Mouse (Mus musculus) limb, embryonic 12.5 days (tissue): ENCODE results near the gene Gm37240. TPM values are rescaled to one million over a fixed set of nuclear protein-coding genes. Genes with fewer than 3 reads are reported as not detected.

Source experiments
- ATAC-seq: fragments of 200-750 bp; cut with Nextera tagmentation; 2 replicates; pipeline ENCODE4 v1.8.0; 2017; ENCODE audit warnings: low read depth, moderate TSS enrichment; ENCODE audit not compliant: insufficient number of reproducible peaks, insufficient read depth, low FRiP score, low TSS enrichment
- H3K27ac ChIP-seq: fragments of 300-500 bp; sonication (generic); 2 replicates; pipeline ENCODE4 v1.5.1; 2016; ENCODE audit warnings: mild to moderate bottlenecking, moderate library complexity
- H3K27me3 ChIP-seq: fragments of 300-500 bp; sonication (generic); 2 replicates; pipeline ENCODE4 v1.6.1; 2016; ENCODE audit warnings: mild to moderate bottlenecking, moderate library complexity
- H3K36me3 ChIP-seq: fragments of 300-500 bp; sonication (generic); 2 replicates; pipeline ENCODE4 v1.6.1; 2016; ENCODE audit warnings: mild to moderate bottlenecking, moderate library complexity
- H3K4me1 ChIP-seq: fragments of 300-500 bp; sonication (generic); replicated peaks from 2 replicates; pipeline ENCODE4 v1.6.1; 2016
- H3K4me2 ChIP-seq: fragments of 300-500 bp; sonication (generic); 2 replicates; pipeline ENCODE4 v1.6.1; 2016; ENCODE audit warnings: mild to moderate bottlenecking, moderate library complexity
- H3K4me3 ChIP-seq: fragments of 300-500 bp; sonication (generic); replicated peaks from 2 replicates; pipeline ENCODE4 v1.5.1; 2016; ENCODE audit warnings: mild to moderate bottlenecking
- H3K9ac ChIP-seq: fragments of 300-500 bp; sonication (generic); replicated peaks from 2 replicates; pipeline ENCODE4 v1.6.1; 2016; ENCODE audit warnings: mild to moderate bottlenecking, moderate library complexity
- H3K9me3 ChIP-seq: fragments of 300-500 bp; sonication (generic); 2 replicates; pipeline ENCODE4 v1.6.1; 2016; ENCODE audit warnings: mild to moderate bottlenecking, moderate library complexity
- WGBS: fragments of 180-500 bp; shearing (Covaris S2); methylation state at CpG from one replicate; pipeline ENCODE4 v1.1.7; 2016; 5-methylcytosine and 5-hydroxymethylcytosine counted together
- polyA plus RNA-seq: library from polyadenylated mRNA; unstranded; fragments of >200 nt; fragmentation: Nextera tagmentation; extraction: Ambion mirVana; gene quantifications from 2 replicates; pipeline ENCODE4 v1.2.1, GENCODE M21; 2016

Gm37240 gene
- polyA plus RNA-seq, 1 experiment from 2014 or later = 3.4 TPM

DNA sequence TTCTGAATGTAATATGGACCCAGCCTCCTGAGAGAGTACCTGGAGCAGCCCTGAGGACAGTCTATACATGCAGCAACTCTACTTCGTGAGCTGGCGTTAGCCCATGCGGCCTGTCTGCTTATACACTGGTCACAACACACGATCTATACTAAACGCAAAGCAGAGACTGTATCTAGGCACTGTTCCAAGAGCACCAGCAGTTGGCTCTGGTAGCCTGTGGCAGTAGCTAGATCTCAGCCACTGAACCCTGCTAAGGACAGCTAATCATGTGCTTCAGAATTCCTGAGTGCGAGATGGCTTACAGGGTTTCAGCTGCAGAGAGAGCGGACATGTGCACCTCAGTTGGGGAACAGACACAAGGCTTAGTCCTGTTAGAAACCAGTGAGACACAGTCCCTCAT lies 524.4 kb downstream of the Gm37240 start:
- H3K4me3 ChIP-seq = no peak overlapping the region
- H3K4me1 ChIP-seq = no peaks in the 10 kb centered on the region
- no peak for ATAC-seq
- no peaks in the 10 kb centered on the region for H3K36me3 ChIP-seq
- no peaks in the 10 kb centered on the region for H3K9me3 ChIP-seq
- no peak overlapping the region for H3K4me2 ChIP-seq
- WGBS = 93% methylated on average over 7 of the region's 7 CpGs
- H3K27me3 ChIP-seq = no peaks in the 10 kb centered on the region
- H3K9ac ChIP-seq = no peak overlapping the region
- no peak overlapping the region for H3K27ac ChIP-seq

DNA sequence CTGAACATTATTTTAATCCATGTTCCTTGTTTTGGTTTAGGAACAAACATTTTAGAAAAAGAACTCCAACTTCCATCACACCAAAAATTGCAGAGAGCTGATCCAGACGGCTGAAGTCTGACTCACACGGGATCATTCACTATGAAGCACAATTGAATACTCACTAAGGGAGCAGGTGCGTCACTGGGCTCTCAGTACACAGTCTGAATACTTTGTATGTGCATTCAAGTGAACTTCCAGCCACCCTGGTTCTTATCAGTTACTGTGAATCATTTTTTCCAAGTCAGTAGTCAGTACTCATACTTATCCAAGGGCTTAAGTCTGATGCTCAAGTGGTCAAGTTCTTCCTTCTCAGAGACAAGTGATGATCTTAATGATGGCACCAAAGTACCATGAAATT lies 530.9 kb downstream of the Gm37240 start:
- Histone ChIP-seq H3K36me3 (no peaks in the 10 kb centered on the region), H3K9ac (no peak overlapping the region), H3K4me1 (no peaks in the 10 kb centered on the region), H3K27ac (no peak overlapping the region), H3K4me2 (no peak overlapping the region), H3K4me3 (no peak overlapping the region), H3K9me3 (no peaks in the 10 kb centered on the region), H3K27me3 (no peaks in the 10 kb centered on the region)
- no peak for ATAC-seq
- 90% methylated on average over 3 of the region's 3 CpGs for WGBS

- Histone ChIP-seq H3K4me3 (no peak overlapping the region), H3K36me3 (no peaks in the 10 kb centered on the region), H3K4me2 (no peak overlapping the region), H3K27me3 (peaks cover 3% of the 10 kb centered on the region; the same call in 1 of the 2 replicates), H3K4me1 (no peaks in the 10 kb centered on the region), H3K9ac (no peak overlapping the region), H3K27ac (no peak overlapping the region), H3K9me3 (no peaks in the 10 kb centered on the region)
- ATAC-seq = no peak
- WGBS = 63% methylated on average over 6 of the region's 6 CpGs
These were observed 539.3 kb downstream of the Gm37240 start for GRCm38 (mm10) chr3:85348021-85348420.

GRCm38 (mm10) chr3:85341103-85341860 lies 546.0 kb downstream of the Gm37240 start:
- Histone ChIP-seq H3K4me3 (no peak overlapping the region), H3K9me3 (no peaks in the 10 kb centered on the region), H3K36me3 (no peaks in the 10 kb centered on the region), H3K9ac (no peak overlapping the region), H3K4me2 (no peak overlapping the region), H3K27ac (no peak overlapping the region), H3K4me1 (peaks cover 9% of the 10 kb centered on the region; the same call in 1 of the 2 replicates), H3K27me3 (peaks cover 6% of the 10 kb centered on the region; the same call in 1 of the 2 replicates)
- 32% methylated on average over 12 of the region's 12 CpGs for WGBS
- no peak for ATAC-seq

- no peaks in the 10 kb centered on the region for H3K9me3 ChIP-seq
- H3K4me1 ChIP-seq = peaks cover 9% of the 10 kb centered on the region; the same call in 1 of the 2 replicates
- no peaks in the 10 kb centered on the region for H3K36me3 ChIP-seq
- peaks cover 6% of the 10 kb centered on the region; the same call in 1 of the 2 replicates for H3K27me3 ChIP-seq
- no peak for ATAC-seq
- no peak overlapping the region for H3K4me3 ChIP-seq
- no peak overlapping the region for H3K27ac ChIP-seq
- no peak overlapping the region for H3K4me2 ChIP-seq
- no peak overlapping the region for H3K9ac ChIP-seq
- 58% methylated on average over 3 of the region's 3 CpGs for WGBS
These were observed 546.8 kb downstream of the Gm37240 start for GRCm38 (mm10) chr3:85340491-85340890.

DNA sequence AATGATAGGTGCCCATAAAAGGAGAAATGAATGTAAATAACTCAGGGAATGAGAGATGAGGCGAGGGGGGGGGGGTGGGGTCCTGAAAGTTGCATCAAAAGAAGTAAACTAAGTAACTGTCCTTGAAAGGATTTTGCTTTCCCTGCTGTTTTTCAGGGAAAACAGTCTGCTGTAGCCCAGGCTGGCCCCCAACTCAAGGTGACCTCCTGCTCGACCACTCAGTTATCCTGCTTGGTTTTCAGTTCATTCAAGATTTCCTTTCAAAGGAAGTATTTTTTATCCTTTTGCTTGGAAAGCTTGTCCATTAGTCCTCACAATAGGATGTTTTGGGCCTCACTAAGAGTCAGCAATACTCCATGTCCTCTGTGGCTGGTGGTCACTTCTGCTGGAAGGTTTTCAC lies 547.4 kb downstream of the Gm37240 start:
- Histone ChIP-seq H3K9ac (no peak overlapping the region), H3K4me1 (peaks cover 9% of the 10 kb centered on the region; the same call in 1 of the 2 replicates), H3K27me3 (peaks cover 6% of the 10 kb centered on the region; the same call in 1 of the 2 replicates), H3K9me3 (no peaks in the 10 kb centered on the region), H3K4me3 (no peak overlapping the region), H3K27ac (no peak overlapping the region), H3K36me3 (no peaks in the 10 kb centered on the region), H3K4me2 (no peak overlapping the region)
- 65% methylated on average over 2 of the region's 2 CpGs for WGBS
- no peak for ATAC-seq

DNA sequence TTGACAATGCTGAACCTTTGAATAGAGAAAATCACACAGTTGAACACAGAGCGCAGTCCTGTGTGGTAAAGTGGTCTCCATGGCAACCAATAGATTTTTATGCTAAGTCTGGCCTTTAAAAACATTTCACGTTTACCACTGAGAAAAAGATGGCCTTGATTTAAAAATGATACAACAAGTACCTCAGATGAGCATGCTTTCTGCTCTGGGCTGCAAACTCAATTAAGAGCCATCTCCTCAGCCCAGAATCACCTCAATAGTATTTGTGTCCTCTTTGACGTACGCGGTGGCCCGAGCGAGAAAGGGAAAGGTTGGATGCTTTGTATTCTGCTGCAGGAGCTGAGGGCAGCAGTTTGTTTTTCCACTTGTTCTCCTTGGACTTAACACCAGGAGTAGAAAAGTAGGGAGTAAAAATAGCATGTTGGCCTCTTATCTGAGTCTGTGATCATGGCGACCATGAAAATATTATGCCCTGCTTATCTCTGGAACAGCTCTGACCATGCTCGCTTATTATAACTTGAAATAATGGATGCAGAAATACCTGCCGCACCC lies 548.0 kb downstream of the Gm37240 start:
- no peak overlapping the region for H3K27ac ChIP-seq
- ATAC-seq = no peak
- no peaks in the 10 kb centered on the region for H3K36me3 ChIP-seq
- no peaks in the 10 kb centered on the region for H3K9me3 ChIP-seq
- H3K9ac ChIP-seq = no peak overlapping the region
- H3K4me1 ChIP-seq = peaks cover 9% of the 10 kb centered on the region; the same call in 1 of the 2 replicates
- no peak overlapping the region for H3K4me3 ChIP-seq
- no peak overlapping the region for H3K4me2 ChIP-seq
- peaks cover 6% of the 10 kb centered on the region; the same call in 1 of the 2 replicates for H3K27me3 ChIP-seq
- WGBS = 89% methylated on average over 10 of the region's 10 CpGs

DNA sequence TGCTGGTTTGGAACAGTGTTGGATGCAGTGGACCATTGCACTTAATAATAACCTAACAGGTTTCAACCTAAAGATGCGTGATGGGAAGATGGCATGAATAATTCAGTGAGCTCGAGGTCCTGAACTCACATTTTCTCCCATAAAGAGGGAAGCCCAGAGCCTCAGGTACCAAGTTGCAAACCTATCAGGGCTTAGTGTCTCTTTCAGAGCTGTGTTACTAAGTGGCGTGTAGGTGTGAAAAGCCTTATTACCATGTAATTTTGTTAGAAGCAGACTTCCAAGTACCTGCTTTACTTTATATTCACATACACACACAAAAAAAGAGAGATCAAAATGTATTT lies 548.6 kb downstream of the Gm37240 start:
- Histone ChIP-seq H3K4me1 (peaks cover 9% of the 10 kb centered on the region; the same call in 1 of the 2 replicates), H3K9ac (no peak overlapping the region), H3K27me3 (0 out of 2 replicates have a peak, but pooled peaks cover 3% of the 10 kb centered on the region), H3K4me3 (no peak overlapping the region), H3K36me3 (no peaks in the 10 kb centered on the region), H3K9me3 (no peaks in the 10 kb centered on the region), H3K4me2 (no peak overlapping the region), H3K27ac (no peak overlapping the region)
- 63% methylated on average over 3 of the region's 3 CpGs for WGBS
- no peak for ATAC-seq

GRCm38 (mm10) chr3:85337881-85338754 lies 549.2 kb downstream of the Gm37240 start:
- 67% methylated on average over 7 of the region's 7 CpGs for WGBS

GRCm38 (mm10) chr3:85335517-85335916 lies 551.8 kb downstream of the Gm37240 start:
- no peaks in the 10 kb centered on the region for H3K9me3 ChIP-seq
- H3K4me2 ChIP-seq = no peak overlapping the region
- no peak overlapping the region for H3K27ac ChIP-seq
- no peak for ATAC-seq
- no peaks in the 10 kb centered on the region for H3K4me1 ChIP-seq
- 68% methylated on average over 1 of the region's 1 CpGs for WGBS
- no peak overlapping the region for H3K4me3 ChIP-seq
- H3K9ac ChIP-seq = no peak overlapping the region
- 0 out of 2 replicates have a peak, but pooled peaks cover 3% of the 10 kb centered on the region for H3K27me3 ChIP-seq
- no peaks in the 10 kb centered on the region for H3K36me3 ChIP-seq

More at GRCm38 (mm10) chr3:85337881-85338754, 549.2 kb downstream of the Gm37240 start:
- 0 out of 2 replicates have a peak, but pooled peaks cover 3% of the 10 kb centered on the region for H3K27me3 ChIP-seq
- H3K9ac ChIP-seq = no peak overlapping the region
- H3K36me3 ChIP-seq = no peaks in the 10 kb centered on the region
- no peak for ATAC-seq
- H3K9me3 ChIP-seq = no peaks in the 10 kb centered on the region
- no peak overlapping the region for H3K4me2 ChIP-seq
- no peak overlapping the region for H3K27ac ChIP-seq
- H3K4me3 ChIP-seq = no peak overlapping the region
- H3K4me1 ChIP-seq = peaks cover 9% of the 10 kb centered on the region; the same call in 1 of the 2 replicates

DNA sequence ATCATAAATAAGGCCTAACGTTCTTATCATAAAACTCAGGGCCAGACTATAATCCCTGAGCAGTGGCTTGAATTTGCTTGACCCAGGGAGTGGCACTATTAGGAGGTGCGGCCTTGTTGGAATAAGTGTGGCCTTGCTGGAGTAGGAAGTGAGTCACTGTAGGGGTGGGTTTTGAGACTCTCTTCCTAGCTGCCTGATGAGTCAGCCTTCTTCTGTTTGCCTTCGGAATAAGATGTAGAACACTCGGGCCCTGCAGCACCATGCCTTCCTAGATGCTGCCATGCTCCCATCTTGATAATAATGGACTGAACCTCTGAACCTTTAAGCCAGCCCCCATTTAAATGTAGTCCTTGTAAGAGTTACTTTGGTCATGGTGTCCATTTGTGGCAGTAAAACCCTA lies 555.0 kb downstream of the Gm37240 start:
- no peak overlapping the region for H3K4me2 ChIP-seq
- 89% methylated on average over 4 of the region's 4 CpGs for whole genome bisulfite sequencing
- H3K9ac ChIP-seq = no peak overlapping the region
- H3K27ac ChIP-seq = no peak overlapping the region
- no peaks in the 10 kb centered on the region for H3K4me1 ChIP-seq
- no peaks in the 10 kb centered on the region for H3K27me3 ChIP-seq
- no peaks in the 10 kb centered on the region for H3K36me3 ChIP-seq
- H3K4me3 ChIP-seq = no peak overlapping the region
- H3K9me3 ChIP-seq = no peaks in the 10 kb centered on the region
- ATAC-seq = no peak
